Mouse (Mus musculus) heart, postnatal 0 days (tissue): ENCODE data around the gene Gga1. TPM values are rescaled to one million over a fixed set of nuclear protein-coding genes. Genes with fewer than 3 reads are reported as not detected.
"Not testable (repeated sequence)": the region's sequence is repeated elsewhere in the genome, so short reads cannot be mapped to it uniquely, and the experiment has no call there.

Source experiments
- ATAC-seq: fragments of 200-750 bp; cut with Nextera tagmentation; 2 replicates; pipeline ENCODE4 v1.8.0; 2017; ENCODE audit warnings: low read depth, moderate number of reproducible peaks, moderate library complexity; ENCODE audit not compliant: insufficient read depth
- DNase-seq: peaks from one replicate; pipeline ENCODE4 v3.0.0-alpha.2; 2016; ENCODE audit warnings: low spot score
- H3K27ac ChIP-seq: fragments of 300-500 bp; sonication (generic); 2 replicates; pipeline ENCODE4 v1.5.1; 2014; ENCODE audit warnings: low read depth, mild to moderate bottlenecking
- H3K27me3 ChIP-seq: fragments of 300-500 bp; sonication (generic); 2 replicates; pipeline ENCODE4 v1.6.1; 2014; ENCODE audit warnings: low read length, mixed read lengths; ENCODE audit not compliant: control insufficient read depth, insufficient read depth
- H3K36me3 ChIP-seq: fragments of 300-500 bp; sonication (generic); replicated peaks from 2 replicates; pipeline ENCODE4 v1.6.1; 2014; ENCODE audit warnings: low read length, mixed read lengths; ENCODE audit not compliant: control insufficient read depth, insufficient read depth
- H3K4me1 ChIP-seq: fragments of 300-500 bp; sonication (generic); 2 replicates; pipeline ENCODE4 v1.6.1; 2014; ENCODE audit warnings: antibody characterized with exemption; ENCODE audit not compliant: control insufficient read depth, insufficient read depth
- H3K4me2 ChIP-seq: fragments of 300-500 bp; sonication (generic); 2 replicates; pipeline ENCODE4 v1.6.1; 2014; ENCODE audit warnings: low read depth, mild to moderate bottlenecking, low read length, moderate library complexity
- H3K4me3 ChIP-seq: fragments of 300-500 bp; sonication (generic); 2 replicates; pipeline ENCODE4 v1.5.1; 2014; ENCODE audit warnings: low read depth, low read length
- H3K9ac ChIP-seq: fragments of 300-500 bp; sonication (generic); replicated peaks from 2 replicates; pipeline ENCODE4 v1.6.1; 2014; ENCODE audit warnings: low read depth, low read length, mixed read lengths
- H3K9me3 ChIP-seq: fragments of 300-500 bp; sonication (generic); replicated peaks from 2 replicates; pipeline ENCODE4 v1.6.1; 2016; ENCODE audit warnings: low read length; ENCODE audit not compliant: control insufficient read depth
- CTCF ChIP-seq: IDR thresholded peaks from 2 replicates; pipeline ENCODE4 v1.5.1; 2016; ENCODE audit warnings: antibody characterized with exemption, control low read depth, low read depth
- EP300 ChIP-seq: IDR thresholded peaks from 2 replicates; pipeline ENCODE4 v1.6.1; 2016; ENCODE audit warnings: antibody characterized with exemption, low read depth
- WGBS: fragments of 180-500 bp; shearing (Covaris S2); extraction: QIAGEN DNeasy Blood & Tissue Kit; methylation state at CpG from one replicate; pipeline ENCODE4 v1.1.7; 2014; 5-methylcytosine and 5-hydroxymethylcytosine counted together
- polyA plus RNA-seq: library from polyadenylated mRNA; unstranded; fragments of >200 nt; fragmentation: Nextera tagmentation; extraction: Ambion mirVana; gene quantifications from 2 replicates; pipeline ENCODE4 v1.2.1, GENCODE M21; 2015
- total RNA-seq: library from RNA; depleted of rRNA; stranded (reverse); fragments of >200 nt; gene quantifications from 2 replicates; pipeline ENCODE4 v1.2.3, GENCODE M21; 2014; ENCODE audit warnings: low replicate concordance

The Gga1 gene
- total and polyA plus RNA-seq, 2 experiments from 2014 or later = 32.4 TPM

DNA sequence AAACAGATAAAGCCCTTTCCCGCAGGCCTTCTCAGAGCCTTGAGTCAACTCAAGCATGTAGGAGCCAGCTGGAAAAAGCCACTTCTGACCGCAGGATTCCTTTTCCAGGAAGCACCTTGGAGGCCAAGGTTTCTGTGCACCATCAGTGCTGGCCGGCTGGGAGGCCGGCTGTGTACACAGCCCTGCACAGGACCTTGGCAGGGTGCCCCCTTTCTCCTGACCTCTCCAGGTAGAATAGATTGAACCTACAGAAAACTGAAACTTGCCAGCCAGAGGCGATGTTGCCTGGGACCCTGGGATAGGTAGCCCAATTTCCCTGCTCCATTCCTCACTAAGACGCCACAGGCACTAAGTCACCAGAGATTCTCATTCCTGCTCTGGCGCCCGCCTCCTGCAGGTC, 31.1 kb upstream of the Gga1 start:
- WGBS = 64% methylated on average over 8 of the region's 8 CpGs
- no peaks in the 10 kb centered on the region for H3K9me3 ChIP-seq
- H3K4me1 ChIP-seq = peaks cover 13% of the 10 kb centered on the region; the same call in 1 of the 2 replicates
- TF ChIP-seq CTCF (no peak), EP300 (no peak)
- peaks cover 28% of the 10 kb centered on the region for H3K36me3 ChIP-seq
- peak overlapping the region; percentile 33 for H3K27ac ChIP-seq
- peak overlapping the region; percentile 81 for H3K4me2 ChIP-seq
- H3K27me3 ChIP-seq = no peaks in the 10 kb centered on the region
- H3K4me3 ChIP-seq = peak overlapping the region; percentile 71; the same call in 1 of the 2 replicates
- H3K9ac ChIP-seq = peak overlapping the region; percentile 34
- no peak for DNase-seq
- ATAC-seq = no peak

GRCm38 (mm10) chr15:78846352-78846751, 30.6 kb upstream of the Gga1 start:
- Histone ChIP-seq H3K4me2 (peak overlapping the region; percentile 81), H3K9ac (peak overlapping the region; percentile 34; the same call in 1 of the 2 replicates), H3K4me3 (no peak overlapping the region), H3K9me3 (no peaks in the 10 kb centered on the region), H3K36me3 (peaks cover 28% of the 10 kb centered on the region), H3K27ac (no peak overlapping the region), H3K27me3 (no peaks in the 10 kb centered on the region), H3K4me1 (peaks cover 13% of the 10 kb centered on the region; the same call in 1 of the 2 replicates)
- 73% methylated on average over 8 of the region's 8 CpGs for WGBS
- ATAC-seq (no peak), DNase-seq (no peak)
- TF ChIP-seq CTCF (no peak), EP300 (no peak)

DNA sequence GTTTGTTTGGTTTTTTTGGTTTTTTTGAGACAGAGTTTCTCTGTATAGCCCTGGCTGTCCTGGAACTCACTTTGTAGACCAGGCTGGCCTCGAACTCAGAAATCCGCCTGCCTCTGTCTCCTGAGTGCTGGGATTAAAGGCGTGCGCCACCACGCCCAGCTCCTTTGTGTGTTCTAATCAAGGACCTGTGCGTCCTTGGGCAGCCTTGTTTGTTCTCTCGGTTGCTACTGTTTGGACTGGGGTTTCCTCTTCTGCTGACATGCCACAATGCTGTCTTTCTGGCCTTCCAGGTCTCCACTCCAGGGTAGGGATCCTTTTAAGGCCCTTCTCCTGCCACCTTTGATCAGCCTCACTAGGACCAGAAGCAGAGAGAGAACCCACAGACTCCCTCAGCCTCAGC, 30.2 kb upstream of the Gga1 start:
- Histone ChIP-seq H3K36me3 (peaks cover 28% of the 10 kb centered on the region), H3K4me1 (peaks cover 13% of the 10 kb centered on the region; the same call in 1 of the 2 replicates)
- not testable (repeated sequence) for H3K9me3 ChIP-seq, H3K4me3 ChIP-seq, H3K4me2 ChIP-seq, ATAC-seq, H3K27ac ChIP-seq, H3K9ac ChIP-seq, DNase-seq, H3K27me3 ChIP-seq
- WGBS = 87% methylated on average over 7 of the region's 7 CpGs

DNA sequence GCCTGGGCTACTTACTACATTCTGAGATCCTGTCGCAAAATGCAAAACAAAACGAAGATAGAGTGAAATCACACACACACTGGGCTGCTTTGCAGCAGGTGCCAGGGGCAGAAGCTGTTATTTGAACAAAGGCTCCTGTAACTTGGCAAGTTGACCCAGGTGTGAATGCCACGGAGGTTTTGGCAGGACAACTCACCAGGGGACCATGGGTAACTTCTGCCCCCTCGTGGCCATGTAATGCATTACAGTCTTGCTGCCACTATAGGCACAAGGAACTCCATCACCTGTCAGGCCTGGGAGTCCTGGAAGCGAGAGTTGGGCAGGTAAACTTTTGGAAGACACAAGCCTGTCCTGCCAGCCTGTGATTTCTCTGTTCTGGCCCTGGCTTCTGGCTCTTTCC, 28.5 kb upstream of the Gga1 start:
- Histone ChIP-seq H3K36me3 (peaks cover 28% of the 10 kb centered on the region), H3K4me2 (no peak overlapping the region), H3K9ac (no peak overlapping the region), H3K4me1 (peaks cover 13% of the 10 kb centered on the region; the same call in 1 of the 2 replicates), H3K27ac (no peak overlapping the region), H3K27me3 (no peaks in the 10 kb centered on the region), H3K4me3 (no peak overlapping the region), H3K9me3 (no peaks in the 10 kb centered on the region)
- 29% methylated on average over 5 of the region's 5 CpGs for WGBS
- TF ChIP-seq EP300 (no peak), CTCF (peak; percentile 88)
- no peak for DNase-seq
- no peak for ATAC-seq

DNA sequence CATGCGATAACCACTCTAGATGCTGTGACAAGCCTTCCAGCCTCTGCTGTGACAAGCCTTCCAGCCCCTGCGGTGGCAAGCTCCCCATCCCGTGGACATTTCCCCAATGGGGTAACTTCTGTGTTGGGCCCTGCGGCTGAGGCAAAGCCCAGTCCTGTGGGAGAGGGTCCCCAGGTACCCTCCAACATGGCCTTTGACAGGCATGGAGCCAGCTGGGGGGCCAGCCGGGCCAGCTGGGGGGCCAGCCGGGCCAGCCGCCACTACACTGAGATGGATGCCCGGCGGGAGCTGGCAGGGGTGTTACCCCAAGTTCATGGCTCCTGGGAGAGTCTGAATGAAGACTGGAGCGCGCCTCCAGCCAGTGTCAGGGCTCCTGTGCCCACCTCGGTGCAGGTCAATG, 27.5 kb upstream of the Gga1 start:
- DNase-seq (no peak), ATAC-seq (no peak)
- TF ChIP-seq CTCF (no peak), EP300 (no peak)
- Histone ChIP-seq H3K4me2 (no peak overlapping the region), H3K9me3 (no peaks in the 10 kb centered on the region), H3K27ac (no peak overlapping the region), H3K4me3 (no peak overlapping the region), H3K9ac (no peak overlapping the region), H3K4me1 (peaks cover 13% of the 10 kb centered on the region; the same call in 1 of the 2 replicates), H3K27me3 (no peaks in the 10 kb centered on the region), H3K36me3 (peaks cover 28% of the 10 kb centered on the region)
- WGBS = 80% methylated on average over 12 of the region's 12 CpGs

- no peak overlapping the region for H3K4me2 ChIP-seq
- no peak for DNase-seq
- no peaks in the 10 kb centered on the region for H3K27me3 ChIP-seq
- no peak for ATAC-seq
- TF ChIP-seq EP300 (no peak), CTCF (no peak)
- 56% methylated on average over 15 of the region's 15 CpGs for WGBS
- no peak overlapping the region for H3K27ac ChIP-seq
- H3K4me3 ChIP-seq = no peak overlapping the region
- H3K4me1 ChIP-seq = peaks cover 12% of the 10 kb centered on the region; the same call in 1 of the 2 replicates
- no peak overlapping the region for H3K9ac ChIP-seq
- H3K36me3 ChIP-seq = peaks cover 28% of the 10 kb centered on the region
- no peaks in the 10 kb centered on the region for H3K9me3 ChIP-seq
Observed at GRCm38 (mm10) chr15:78850059-78850824, 26.7 kb upstream of the Gga1 start.
